Mouse (Mus musculus): ENCODE measurements around the gene Gmnn.
"Not testable (repeated sequence)": the region's sequence is repeated elsewhere in the genome, so short reads cannot be mapped to it uniquely, and the experiment has no call there.

Gmnn gene

GRCm38 (mm10) chr13:24761403-24762227 is at the start of gene Gmnn:
TSS of gene Gmnn (minus strand) at chr13:24761923.
- in situ Hi-C loops (cut with MboI): no loop called here

DNA sequence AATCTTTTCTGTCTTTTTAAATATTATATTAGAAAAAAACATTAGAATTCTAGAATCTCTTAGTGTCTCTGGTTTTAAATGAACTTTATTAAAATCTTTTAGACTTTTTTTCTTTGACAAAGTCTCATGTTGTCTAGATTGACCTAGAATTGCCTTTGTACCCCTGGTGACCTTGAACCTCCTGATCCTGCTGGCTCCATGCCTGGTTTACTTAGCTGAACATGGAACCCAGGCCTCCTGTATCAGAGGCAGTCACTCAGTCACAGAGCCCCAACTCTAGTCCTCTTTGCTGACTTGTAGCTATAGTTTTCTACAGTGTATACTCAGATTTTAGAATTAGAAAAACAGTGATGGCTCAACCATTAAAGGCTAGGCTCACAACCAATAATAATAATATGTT is 44.4 kb upstream of the Gmnn start:
- in situ Hi-C loops (cut with MboI): no loop called here

GRCm38 (mm10) chr13:24803196-24803595 is 41.5 kb upstream of the Gmnn start:
- in situ Hi-C loops (cut with MboI): no loop called here

DNA sequence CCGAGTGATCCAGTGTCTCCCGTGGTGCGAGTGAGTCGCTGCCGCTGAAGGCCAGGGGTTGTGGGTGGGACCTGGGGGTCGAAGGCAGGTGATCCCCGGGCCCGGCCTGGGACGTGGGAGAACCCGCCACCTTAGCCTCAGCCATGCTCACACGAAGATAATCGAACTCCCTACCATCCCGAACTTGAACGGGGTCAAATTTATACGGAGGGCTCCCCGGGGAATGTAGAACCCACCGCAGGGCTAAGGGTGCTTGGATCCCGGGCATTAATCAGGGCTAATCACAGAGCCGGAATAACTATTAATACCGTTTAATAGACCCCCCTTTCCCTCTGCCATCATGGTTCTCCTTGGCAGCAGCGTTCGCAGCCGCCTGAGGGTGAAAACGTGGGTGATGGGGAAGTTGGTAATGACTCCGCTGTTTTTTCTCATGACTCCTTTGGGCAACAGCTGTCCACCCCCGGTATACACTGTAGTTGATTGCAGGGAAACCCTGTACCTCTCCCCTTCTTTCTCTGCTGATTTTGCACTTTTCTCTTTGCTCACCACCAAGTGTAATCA is 40.5 kb upstream of the Gmnn start:
- in situ Hi-C loops (cut with MboI): no loop called here

DNA sequence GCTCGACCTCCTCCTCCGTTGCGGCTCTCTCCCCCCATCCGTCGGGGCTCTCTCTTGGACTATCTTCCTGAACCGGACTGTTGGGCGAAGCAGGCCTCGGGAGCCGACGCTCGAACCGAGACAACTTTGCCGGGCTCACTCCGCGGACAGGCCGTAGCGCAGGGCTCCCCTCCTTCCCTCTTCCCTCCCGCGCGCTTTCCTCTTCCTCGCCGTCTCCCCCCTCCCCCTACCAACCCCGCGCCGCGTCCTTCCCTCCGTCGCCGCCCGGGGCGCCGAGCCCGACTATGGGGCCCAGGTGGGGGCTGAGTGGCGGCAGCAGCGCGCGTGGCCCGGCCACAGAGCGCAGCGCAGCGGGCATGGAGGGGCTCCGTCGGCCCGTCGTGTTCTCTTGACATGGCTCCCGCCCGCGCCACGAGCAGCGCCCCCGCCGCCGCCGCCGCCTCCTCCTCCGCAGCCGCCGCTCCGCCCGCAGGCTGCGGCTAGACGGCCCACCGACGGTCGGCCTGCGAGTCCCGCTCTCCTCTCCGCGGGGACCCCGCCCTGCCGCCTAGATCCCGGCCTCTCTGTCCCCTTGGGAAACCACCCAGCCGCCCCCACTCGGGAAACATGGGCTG is 39.7 kb upstream of the Gmnn start, which contains the start of gene BC005537:
TSS of gene BC005537 (plus strand) at position 350 of the 614 bp plus-strand sequence.
- in situ Hi-C loops (cut with MboI): no loop called here

DNA sequence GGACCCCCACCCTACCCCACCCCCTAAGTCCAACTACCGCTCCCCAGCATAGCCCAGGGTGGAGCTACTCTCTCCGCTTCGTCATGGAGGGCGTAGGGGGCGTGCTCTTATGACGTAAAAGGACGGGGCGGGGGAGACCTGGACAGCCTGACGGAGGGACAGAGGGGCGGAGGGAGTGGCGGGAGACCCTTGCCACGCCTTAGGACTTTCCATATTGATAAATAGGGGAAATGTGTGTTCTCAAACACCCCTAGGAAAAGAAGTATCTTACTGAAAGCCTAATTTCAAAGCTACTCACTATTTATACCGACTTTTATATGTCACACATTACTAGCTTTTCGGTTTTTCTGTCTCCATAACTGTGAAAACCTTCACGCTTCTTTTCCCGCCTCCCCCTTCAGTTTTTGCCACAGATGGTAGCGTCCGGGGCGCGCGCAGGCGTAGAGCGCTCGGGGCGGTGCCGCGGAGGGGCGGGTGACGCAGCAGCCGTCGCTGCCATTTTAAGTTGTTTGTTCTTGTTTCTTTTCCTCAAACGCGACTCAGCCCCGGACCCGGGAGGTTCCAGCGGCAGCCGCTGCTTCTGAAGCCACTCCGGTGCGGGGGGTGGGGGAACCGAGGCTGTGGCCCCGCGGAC is 39.1 kb upstream of the Gmnn start:
- in situ Hi-C loops (cut with MboI): no loop called here

DNA sequence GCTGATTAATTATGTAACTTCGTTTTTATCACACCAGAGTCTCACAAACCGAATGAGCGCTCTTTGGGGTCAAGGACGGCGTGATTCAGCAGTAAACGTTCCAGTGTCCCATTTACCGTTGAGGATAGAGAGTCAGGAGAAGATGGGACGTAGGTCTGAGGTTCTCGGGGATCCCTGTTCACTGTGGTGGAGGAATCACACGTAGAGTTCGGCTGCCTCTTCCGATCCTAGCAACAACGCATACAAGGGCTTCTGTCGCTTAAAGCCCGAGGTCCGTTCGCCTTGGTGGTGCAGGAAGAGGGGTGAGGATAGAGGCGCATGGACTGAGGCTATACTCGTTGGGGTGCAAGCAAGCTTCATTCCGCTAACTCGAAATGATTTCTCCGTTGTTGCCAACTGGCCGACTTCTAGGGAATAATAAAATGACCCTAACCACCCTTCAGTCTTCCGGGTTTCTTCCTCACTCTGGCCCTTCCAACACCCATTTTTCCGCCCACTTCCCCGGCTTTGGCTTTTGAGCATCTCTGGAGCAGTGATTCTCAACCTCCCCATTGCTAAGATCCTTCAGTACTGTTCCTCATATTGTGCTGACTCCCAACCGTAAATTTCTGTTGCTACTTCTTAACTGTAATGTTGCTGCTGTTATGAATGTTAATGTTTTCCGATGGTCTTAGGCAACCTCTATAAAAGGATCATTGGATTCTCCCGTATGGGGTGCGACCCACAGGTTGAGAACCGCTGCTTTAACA is 38.4 kb upstream of the Gmnn start:
- in situ Hi-C loops (cut with MboI): no loop called here

DNA sequence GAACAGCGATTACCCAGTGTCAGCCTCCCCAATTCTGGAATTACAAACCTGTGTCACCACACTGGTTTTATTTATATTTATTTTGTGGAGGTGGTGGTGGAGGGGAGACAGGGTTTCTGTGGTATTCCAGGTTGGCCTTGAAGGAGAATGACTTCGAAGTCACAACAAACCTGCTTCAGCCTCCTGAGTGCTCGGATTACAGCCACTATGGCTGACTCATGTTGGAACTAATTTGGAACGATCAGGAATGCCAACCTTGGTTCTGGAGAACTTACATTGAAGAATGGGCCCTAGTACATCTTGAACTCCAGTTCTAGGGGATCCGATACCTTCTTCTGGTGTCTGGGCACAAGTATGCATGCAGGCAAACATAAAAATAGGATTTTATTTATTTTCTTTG is 37.7 kb upstream of the Gmnn start:
- in situ Hi-C loops (cut with MboI): no loop called here

GRCm38 (mm10) chr13:24798686-24799085 is 37.0 kb upstream of the Gmnn start:
- in situ Hi-C loops (cut with MboI): no loop called here

GRCm38 (mm10) chr13:24792411-24793045 is 30.8 kb upstream of the Gmnn start:
- in situ Hi-C loops (cut with MboI): no loop called here

DNA sequence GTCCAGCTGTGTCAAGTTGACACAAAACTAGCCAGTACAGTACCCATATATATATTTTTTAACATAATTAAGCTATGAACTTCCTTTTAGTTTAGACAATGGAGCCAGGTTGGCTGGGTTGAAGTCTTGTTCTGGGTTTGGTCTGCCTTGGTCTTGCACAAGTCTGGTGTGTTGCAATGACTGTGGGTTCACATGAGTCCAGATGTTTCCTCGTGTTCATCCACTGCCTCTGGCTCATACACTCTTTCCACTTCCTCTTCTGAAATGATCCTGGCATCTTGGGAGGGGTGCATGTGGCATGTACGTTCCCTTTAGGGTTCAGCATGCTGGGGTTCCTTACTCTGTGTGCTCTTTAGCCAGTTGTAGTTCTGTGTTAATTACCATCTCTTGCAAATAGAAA is 29.6 kb upstream of the Gmnn start:
- in situ Hi-C loops (cut with MboI): no loop called here

DNA sequence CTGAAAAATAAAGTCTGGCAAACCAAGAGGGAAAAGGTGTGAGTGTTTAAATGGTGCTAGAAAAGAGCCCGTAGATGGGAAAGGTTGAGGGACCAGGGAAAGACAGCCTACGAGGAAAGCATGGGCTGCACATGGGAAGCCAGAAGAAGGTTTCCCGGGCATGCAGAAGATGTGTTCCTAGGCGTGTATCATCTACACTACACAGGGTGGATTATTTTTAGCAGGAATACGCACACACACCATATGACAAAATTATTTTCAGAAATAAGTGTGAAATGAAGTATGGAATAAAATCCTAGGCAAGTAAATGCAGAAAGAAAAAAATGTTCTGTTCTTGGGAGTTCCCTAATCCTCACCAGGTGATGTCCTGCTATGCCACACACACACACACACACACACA is 25.8 kb upstream of the Gmnn start:
- in situ Hi-C loops (cut with MboI): no loop called here

DNA sequence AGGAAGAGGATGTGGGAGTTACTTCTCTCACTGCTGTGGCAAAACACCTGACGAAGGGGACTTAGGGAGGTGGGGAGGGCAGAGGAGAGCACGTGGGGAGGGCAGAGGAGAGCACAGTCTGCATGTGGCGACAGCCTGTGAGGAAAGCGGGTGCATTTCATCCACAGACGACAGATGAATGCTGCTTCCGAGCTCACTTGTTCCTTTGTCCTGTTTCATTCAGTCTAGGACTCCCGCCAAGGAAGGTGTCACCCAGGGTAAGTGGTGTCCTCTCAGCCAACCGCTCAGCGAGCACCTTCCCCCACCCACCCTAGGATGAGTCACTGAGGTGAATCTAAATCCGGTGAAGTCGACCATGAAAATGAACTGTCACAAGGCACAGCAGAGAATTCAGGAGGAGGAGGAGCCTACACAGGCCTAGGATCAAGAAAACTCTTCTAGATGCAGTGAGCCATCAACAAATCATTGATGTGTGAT is 24.3 kb upstream of the Gmnn start:
- in situ Hi-C loops (cut with MboI): no loop called here

GRCm38 (mm10) chr13:24781916-24782315 is 20.2 kb upstream of the Gmnn start:
- in situ Hi-C loops (cut with MboI): no loop called here

DNA sequence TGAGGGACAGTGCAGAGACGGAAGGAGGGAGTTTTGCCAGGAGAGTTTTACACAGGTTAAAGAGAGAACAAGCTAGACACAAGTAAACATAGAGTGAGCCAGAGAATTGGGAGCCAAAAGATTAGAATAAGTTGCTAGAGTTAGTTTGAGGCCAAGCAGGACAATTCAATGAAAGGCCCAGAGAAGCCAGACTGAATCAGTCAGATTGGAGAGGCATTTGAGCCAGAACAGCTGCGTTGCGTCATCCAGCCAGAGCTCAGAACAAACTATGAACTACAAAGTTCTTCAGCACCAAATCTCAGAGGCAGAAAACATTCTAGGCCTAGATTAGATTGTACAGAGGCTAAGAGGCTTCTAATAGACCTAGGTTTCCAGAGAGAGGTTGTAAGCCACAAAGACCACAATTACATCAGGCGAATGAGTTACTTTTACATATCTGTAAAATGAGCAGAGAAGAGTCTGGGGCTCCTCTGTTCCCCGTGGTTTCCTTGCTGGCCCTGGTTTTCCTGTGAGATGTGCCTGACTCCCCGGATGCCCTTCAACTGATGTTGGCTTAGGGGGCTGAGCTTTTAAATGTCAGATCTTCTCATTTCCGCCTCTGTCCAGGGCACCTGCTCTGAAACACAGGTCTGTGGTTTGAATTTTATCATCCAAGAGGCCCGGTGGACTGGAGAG is 17.1 kb upstream of the Gmnn start:
- in situ Hi-C loops (cut with MboI): no loop called here

GRCm38 (mm10) chr13:24778026-24778425 is 16.3 kb upstream of the Gmnn start:
- in situ Hi-C loops (cut with MboI): no loop called here

DNA sequence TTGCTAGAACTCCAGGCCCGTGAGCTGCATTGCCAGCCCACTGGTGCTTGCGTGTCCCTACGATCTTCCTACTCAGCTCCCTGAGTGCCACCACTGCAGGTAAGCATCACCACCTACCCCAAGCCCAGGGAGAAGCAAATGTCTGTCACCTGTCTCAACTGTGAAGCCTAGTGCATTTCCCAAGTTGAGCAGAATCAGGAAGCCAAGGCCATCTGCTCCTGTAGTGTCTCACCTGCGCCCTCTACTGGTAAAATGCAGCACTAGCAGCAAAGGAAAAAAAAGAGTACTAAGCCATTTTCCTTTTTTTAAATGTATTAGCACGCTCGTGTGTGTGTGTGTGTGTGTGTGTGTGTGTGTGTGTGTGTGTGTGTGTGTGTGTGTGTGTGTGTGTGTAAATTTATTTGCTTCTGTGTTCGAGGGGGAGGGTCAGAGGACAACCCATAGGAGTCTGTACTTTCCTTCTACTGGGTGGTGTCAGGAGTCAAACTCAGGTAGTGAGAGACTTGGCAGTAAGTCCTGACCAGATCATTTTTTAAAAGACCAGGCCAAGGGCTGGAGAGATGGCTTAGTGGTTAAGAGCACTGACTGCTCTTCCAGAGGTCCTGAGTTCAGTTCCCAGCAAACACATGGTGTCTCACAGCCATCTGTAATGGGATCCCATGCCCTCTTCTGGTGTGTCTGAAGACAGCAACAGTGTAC is 14.6 kb upstream of the Gmnn start:
- in situ Hi-C loops (cut with MboI): no loop called here

DNA sequence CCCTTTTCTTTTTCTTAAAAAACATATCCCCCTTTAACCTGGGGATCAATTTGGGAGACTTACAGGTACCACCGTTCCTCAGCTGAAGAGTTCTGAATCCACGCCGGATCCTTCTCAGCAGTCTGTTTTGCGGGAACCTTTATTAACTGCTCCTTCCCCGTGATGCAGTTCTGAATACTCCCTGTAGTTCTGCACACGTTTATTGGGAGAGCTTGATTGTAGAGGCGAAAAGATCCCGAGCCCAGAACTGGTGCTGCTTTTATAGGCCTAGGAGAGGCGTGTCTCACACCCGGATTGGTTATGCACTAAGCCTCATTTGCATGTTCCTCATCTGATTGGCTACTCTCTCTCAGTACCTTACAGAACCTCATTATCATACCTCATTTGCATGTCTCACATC is 9.8 kb upstream of the Gmnn start:
- in situ Hi-C loops (cut with MboI): not testable (repeated sequence)

GRCm38 (mm10) chr13:24767809-24768208 is 6.1 kb upstream of the Gmnn start:
- in situ Hi-C loops (cut with MboI): not testable (repeated sequence)

- in situ Hi-C loops (cut with MboI): no loop called here
Measured at GRCm38 (mm10) chr13:24762254-24762653, 531 bp upstream of the Gmnn start.

Measured in mature B cell (primary cell).